Mouse (Mus musculus) embryonic fibroblast, embryonic 13.5 days (primary cell): ENCODE measurements at regions not wholly inside any gene's neighbourhood (a gene's known extent, or its start where the extent isn't known, plus 50 kb on each side); places are given as distances from the start of the nearest gene placed in this dataset.

ENCODE experiments used
- H3K27ac ChIP-seq: 2 replicates; pipeline ENCODE4 v1.5.1; 2012; ENCODE audit warnings: low read length, control low read depth, inconsistent platforms; ENCODE audit not compliant: insufficient read depth
- H3K4me1 ChIP-seq: 2 replicates; pipeline ENCODE4 v1.6.1; 2011; ENCODE audit warnings: low read length; ENCODE audit not compliant: control insufficient read depth, insufficient read depth
- H3K4me3 ChIP-seq: 2 replicates; pipeline ENCODE4 v1.5.1; 2011; ENCODE audit warnings: mild to moderate bottlenecking, control low read depth, low read length; ENCODE audit not compliant: insufficient read depth
- CTCF ChIP-seq: IDR thresholded peaks from 2 replicates; pipeline ENCODE4 v1.5.1; 2011; ENCODE audit warnings: mild to moderate bottlenecking, control low read depth, low read length, moderate library complexity, borderline replicate concordance; ENCODE audit not compliant: insufficient read depth
- POLR2A ChIP-seq: IDR thresholded peaks from 2 replicates; pipeline ENCODE4 v1.6.1; 2011; ENCODE audit warnings: low read depth, mild to moderate bottlenecking, control low read depth, low read length, moderate library complexity

DNA sequence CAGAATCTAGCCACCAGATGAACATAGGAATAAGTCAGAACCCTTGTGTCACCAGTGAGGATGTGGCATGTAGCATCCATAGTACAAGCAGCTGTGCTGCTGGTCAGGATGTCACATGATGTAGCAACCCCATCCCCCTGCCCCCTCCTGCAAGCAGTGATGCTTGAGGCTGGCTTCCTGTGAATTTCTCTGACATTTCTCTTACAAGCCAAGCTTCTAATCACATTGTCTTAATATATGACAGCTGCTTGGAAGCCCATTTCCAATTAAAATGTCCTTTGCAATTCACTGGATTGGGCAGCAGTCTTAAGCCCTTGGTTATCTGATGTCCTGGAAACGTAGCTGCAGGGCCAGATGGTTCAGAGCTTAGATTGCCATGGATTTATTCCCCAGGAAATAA, 114.8 kb downstream of the Diras2 start:
- H3K27ac ChIP-seq: no peak overlapping the region
- no peak overlapping the region for H3K4me3 ChIP-seq
- H3K4me1 ChIP-seq: no peaks in the 10 kb centered on the region
- TF ChIP-seq CTCF (no peak), POLR2A (no peak)

DNA sequence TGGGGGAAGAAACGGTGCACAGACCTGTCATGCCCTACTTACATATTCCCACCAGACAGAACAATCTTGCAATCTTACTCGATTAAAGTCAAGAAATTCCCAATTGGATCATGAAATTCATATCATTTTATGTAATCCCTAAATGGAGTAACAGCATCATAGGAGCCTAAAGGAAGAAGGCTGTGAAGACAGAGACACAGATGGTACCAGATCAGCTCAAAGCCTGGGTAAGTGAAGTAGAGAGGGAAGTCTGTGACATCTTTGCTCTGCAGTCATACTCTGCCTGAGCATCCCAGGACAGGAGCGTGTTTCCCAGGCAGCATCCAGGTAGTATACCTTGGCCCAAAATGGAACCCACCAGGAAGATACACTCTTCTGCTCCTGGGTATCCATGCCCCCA, 108.6 kb downstream of the Diras2 start:
- H3K4me1 ChIP-seq: no peaks in the 10 kb centered on the region
- no peak overlapping the region for H3K27ac ChIP-seq
- H3K4me3 ChIP-seq: no peak overlapping the region
- TF ChIP-seq CTCF (no peak), POLR2A (no peak)

DNA sequence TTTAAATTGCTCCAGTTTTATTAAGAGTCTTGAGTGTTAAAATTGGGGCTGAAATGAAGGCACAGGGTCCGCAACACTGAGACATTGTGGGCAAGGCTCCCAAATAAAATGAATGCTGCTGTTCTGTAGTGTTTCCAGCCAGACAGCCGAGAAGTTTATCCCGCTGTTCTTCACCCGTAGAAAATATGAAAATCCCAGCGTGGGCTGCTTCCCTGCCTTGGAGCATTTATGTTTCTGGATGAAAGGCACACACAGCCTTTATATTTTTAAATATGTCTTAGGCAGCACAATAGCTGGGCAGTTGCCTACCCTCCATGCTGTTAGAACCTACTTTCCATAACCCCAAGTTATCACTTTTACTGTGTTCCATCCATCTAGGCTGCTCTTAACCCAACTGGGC, 102.6 kb downstream of the Diras2 start:
- Histone ChIP-seq H3K27ac (no peak overlapping the region), H3K4me1 (no peaks in the 10 kb centered on the region)
- TF ChIP-seq CTCF: no peak
- no peak for TF ChIP-seq POLR2A

DNA sequence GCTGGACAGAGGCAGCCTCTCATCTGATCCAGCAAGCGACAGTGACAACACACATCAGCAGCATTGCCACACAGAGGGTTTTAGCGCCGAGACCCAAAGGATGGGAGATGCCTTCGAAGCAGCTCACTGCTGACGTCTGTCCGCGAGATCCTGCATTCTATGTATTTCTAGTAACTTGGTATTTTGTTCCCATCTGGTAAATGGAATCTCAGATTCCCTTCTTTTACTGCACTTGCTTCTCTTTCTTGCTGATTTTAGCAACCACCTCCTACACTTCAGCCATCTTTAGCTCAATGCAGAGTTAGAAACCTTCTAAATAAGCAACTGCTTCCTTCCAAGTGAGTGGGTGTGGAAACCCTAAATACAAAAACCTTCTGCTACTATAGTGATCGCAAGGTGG, 94.3 kb downstream of the Diras2 start:
- Histone ChIP-seq H3K27ac (no peak overlapping the region), H3K4me1 (no peaks in the 10 kb centered on the region), H3K4me3 (no peak overlapping the region)
- TF ChIP-seq POLR2A (no peak), CTCF (no peak)

More for the DNA sequence above, 102.6 kb downstream of the Diras2 start:
- no peak overlapping the region for H3K4me3 ChIP-seq

DNA sequence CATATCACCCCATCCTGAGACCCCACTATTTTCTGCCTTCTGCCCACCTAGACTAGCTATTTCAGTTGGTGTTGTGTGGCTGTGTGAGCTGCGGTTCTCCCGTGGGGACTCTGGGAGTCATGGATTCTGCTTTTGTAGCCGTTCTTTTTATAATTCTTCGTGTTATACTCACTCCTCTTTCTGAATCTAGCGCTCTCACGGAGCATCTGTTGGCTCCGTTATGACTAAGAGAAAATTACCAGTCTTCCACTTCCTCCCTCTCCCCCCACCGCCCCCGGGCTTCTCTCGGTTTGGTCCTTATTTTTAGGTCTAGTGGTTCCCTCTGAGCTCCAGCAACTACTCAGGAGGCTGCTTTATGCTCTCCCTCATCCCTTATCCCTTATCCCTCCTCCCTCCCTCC, 85.6 kb downstream of the Diras2 start:
- Histone ChIP-seq H3K4me1 (peaks cover 3% of the 10 kb centered on the region; the same call in 1 of the 2 replicates), H3K27ac (no peak overlapping the region), H3K4me3 (no peak overlapping the region)
- no peak for TF ChIP-seq CTCF
- TF ChIP-seq POLR2A: no peak

DNA sequence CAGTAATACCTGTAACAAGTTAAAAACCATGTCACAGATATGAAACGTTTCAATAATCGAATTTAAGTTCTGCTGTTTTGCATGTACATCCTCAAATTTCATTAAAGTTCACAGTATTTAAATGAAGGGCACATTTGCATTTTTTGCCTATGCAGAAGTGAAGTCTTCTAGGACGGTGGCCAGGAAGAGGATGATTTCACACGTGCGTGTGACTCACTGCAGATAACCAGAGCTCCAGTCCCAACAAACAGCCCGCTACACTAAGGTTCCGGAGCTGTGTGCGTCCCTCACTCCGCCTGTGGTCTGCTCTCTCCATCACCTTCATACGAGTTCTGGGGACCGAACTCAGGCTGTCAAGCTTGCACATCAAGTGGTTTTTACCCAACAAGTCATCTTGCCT, 82.2 kb downstream of the Diras2 start:
- Histone ChIP-seq H3K4me1 (peaks cover 3% of the 10 kb centered on the region; the same call in 1 of the 2 replicates), H3K27ac (no peak overlapping the region), H3K4me3 (no peak overlapping the region)
- TF ChIP-seq CTCF: no peak
- no peak for TF ChIP-seq POLR2A

DNA sequence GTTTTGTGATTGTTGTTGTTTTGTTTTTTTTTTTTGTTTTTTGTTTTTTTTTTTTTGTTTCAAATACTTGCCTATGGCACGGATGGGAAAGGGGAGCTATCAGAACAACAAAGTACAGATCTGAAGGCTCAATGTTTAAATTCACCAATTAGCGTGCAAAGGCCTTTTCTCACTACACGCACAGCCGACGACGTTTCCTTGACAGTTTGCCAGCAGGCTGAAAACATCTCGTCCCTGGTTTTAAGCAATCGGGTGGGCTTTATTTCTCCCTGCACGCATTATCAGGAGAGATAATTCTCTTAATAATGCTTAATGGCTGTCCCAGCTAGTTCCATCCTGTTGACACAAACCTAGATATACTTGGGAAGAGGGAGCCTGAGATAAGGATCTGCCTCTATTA, 79.6 kb downstream of the Diras2 start:
- peaks cover 3% of the 10 kb centered on the region; the same call in 1 of the 2 replicates for H3K4me1 ChIP-seq
- no peak overlapping the region for H3K4me3 ChIP-seq
- H3K27ac ChIP-seq: no peak overlapping the region
- TF ChIP-seq POLR2A: no peak
- no peak for TF ChIP-seq CTCF

DNA sequence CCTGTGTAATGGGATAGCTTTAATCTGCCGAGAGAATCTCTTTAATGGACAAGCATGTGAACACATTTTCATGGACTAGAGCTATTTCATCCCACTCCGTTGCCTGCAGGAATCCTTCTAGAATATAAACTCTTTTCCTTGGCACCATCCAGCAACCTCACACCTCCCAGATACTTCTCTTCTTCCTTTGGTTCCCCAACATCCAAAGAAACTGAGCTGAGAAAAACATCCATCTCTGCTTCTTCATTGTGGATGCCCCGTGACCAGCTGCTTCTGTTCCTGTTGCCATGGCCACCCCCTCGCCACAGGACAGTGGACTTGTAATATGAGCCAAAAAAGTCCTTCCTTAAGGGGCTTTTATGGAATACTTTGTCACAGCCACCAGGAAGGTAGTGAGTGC, 78.8 kb downstream of the Diras2 start:
- Histone ChIP-seq H3K4me3 (no peak overlapping the region), H3K27ac (no peak overlapping the region), H3K4me1 (peaks cover 3% of the 10 kb centered on the region; the same call in 1 of the 2 replicates)
- no peak for TF ChIP-seq POLR2A
- no peak for TF ChIP-seq CTCF
